Mouse (Mus musculus): ENCODE data around the gene A730049H05Rik.

The A730049H05Rik gene

GRCm38 (mm10) chr6:92882446-92882845, 66.2 kb downstream of the A730049H05Rik start:
- DNase-seq: no peak

- DNase-seq: no peak
These were observed 67.0 kb downstream of the A730049H05Rik start for GRCm38 (mm10) chr6:92883131-92883900.

- DNase-seq: no peak
These were observed 75.3 kb downstream of the A730049H05Rik start for GRCm38 (mm10) chr6:92891535-92891934.
